22 mouse cellular contexts compared by ENCODE assay signal in the genomic region with DNA sequence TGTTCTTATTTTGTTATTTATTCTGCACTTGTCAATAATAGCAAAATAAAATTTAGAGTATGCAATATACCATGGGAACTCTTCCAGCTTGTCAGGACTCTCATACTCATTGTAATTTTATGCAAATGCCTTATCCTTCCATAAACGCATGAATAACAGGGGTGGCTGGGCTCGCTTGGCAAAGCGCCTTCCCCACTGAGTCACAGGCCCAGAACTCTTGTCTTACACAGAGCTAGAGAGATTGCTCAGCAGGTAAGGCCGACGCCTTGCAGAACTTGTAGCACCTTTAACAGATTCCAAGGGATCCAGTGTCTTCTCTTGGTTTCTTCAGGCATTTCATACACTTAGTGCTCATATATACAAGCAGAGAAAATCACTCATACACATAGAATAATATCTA. TPM values are rescaled to one million over a fixed set of nuclear protein-coding genes. Genes with fewer than 3 reads are reported as not detected.
DNase-seq lines count a peak whose midpoint lies in the region; ATAC-seq and TF ChIP-seq lines count a peak whose summit lies in the region.
"Had no signal": no experiment of that assay in that cellular context is flagged by ENCODE, and none has a peak within 500 bp of the region (broad histone marks: within the 10 kb centered on the region; RNA-seq: fewer than 3 reads in every experiment).

No protein-coding gene starts in this region.

- POLR2A ChIA-PET in Patski (lab: Charles Lee): no interaction called here

- no peaks in the 10 kb centered on the region for H3K9me3 ChIP-seq in heart, embryonic 10.5 days
- H3K9me3 ChIP-seq: embryonic facial prominence, embryonic 15.5 days; heart, embryonic 13.5 days; hindbrain, embryonic 12.5 days had no signal

- in situ Hi-C loops in Patski (cut with MboI; ENCODE audit: low pct_unique_long_range_greater_than_20kb): loop anchor here (5.0 kb wide), 1 partner anchor 52 kb away; a partner anchor contains a TSS

- H3K36me3 ChIP-seq in heart, embryonic 10.5 days: peaks cover 50% of the 10 kb centered on the region

- no peak overlapping the region for H3K27ac ChIP-seq in heart, embryonic 10.5 days
- H3K27ac ChIP-seq: embryonic facial prominence, embryonic 15.5 days; forebrain, embryonic 10.5 days; heart, embryonic 13.5 days; hindbrain, embryonic 12.5 days had no signal

- no peaks in the 10 kb centered on the region for H3K27me3 ChIP-seq in heart, embryonic 10.5 days (ENCODE audit: insufficient read depth, poor library complexity, severe bottlenecking)
- H3K27me3 ChIP-seq in Patski: no peaks in the 10 kb centered on the region
- H3K27me3 ChIP-seq: embryonic facial prominence, embryonic 15.5 days; heart, embryonic 13.5 days; hindbrain, embryonic 12.5 days had no signal

- DNase-seq in heart, adult 11 months: peak; percentile 65
- no peak for DNase-seq in heart, embryonic 10.5 days (ENCODE audit: low spot score)
- peak; percentile 37 to 51 for DNase-seq in right cerebral cortex, adult 2 months (ENCODE audit: low spot score in 2 of 2)
- no peak for DNase-seq in right cerebral cortex, postnatal 25 days
- no peak for DNase-seq in Patski (ENCODE audit: low read depth, low spot score)
- DNase-seq in thymus, postnatal 36 days: no peak
- DNase-seq: adrenal gland, postnatal 10 days; cerebellum, adult 11 months; cerebellum, adult 8-10 months; cerebellum, postnatal 14 days; embryo, embryonic 11 days; gastrocnemius, postnatal 14 days; heart, postnatal 36 days had no signal

- H3K4me1 ChIP-seq in heart, embryonic 10.5 days: no peaks in the 10 kb centered on the region
- H3K4me1 ChIP-seq: embryonic facial prominence, embryonic 15.5 days; forebrain, embryonic 10.5 days; hindbrain, embryonic 12.5 days had no signal

- CTCF ChIA-PET in Patski (lab: Charles Lee): interaction anchor here (1.2 to 2.0 kb wide), 5 partner anchors 9 to 44 kb away, joined by 3 to 6 read pairs (median 3); a partner anchor contains a TSS

- ATAC-seq in Patski: peak; percentile 44
- ATAC-seq: forebrain, embryonic 14.5 days; hindbrain, embryonic 16.5 days; inflammation-experienced regulatory T-cells, adult 6 months; intestine, postnatal 0 days had no signal

- WGBS in heart, embryonic 10.5 days: 89% methylated on average over 5 of the region's 5 CpGs

- no peak overlapping the region for H3K4me3 ChIP-seq in heart, embryonic 10.5 days
- H3K4me3 ChIP-seq: embryonic facial prominence, embryonic 15.5 days; erythroblast, embryonic 14.5 days; forebrain, embryonic 10.5 days; heart, embryonic 13.5 days; hindbrain, embryonic 12.5 days had no signal

- no peak for TF ChIP-seq CTCF in Patski (IDR thresholded peaks at IDR 0.05)

RNA-seq across cellular contexts. Expression of a gene that starts 9.2 kb away (rescaled TPM):
- polyA plus RNA-seq in heart, embryonic 10.5 days (2016; fragmentation: Nextera tagmentation; extraction: Ambion mirVana): 332 and 406 TPM in 2 replicates
- 273 TPM for polyA plus RNA-seq in Patski (2021)

RNA-seq across cellular contexts. Expression of a gene that starts 9.4 kb away (rescaled TPM):
- polyA plus RNA-seq in heart, embryonic 10.5 days (2016; fragmentation: Nextera tagmentation; extraction: Ambion mirVana): 14.8 and 16.7 TPM in 2 replicates
- 15.1 TPM for polyA plus RNA-seq in Patski (2021)

RNA-seq across cellular contexts. Expression of a gene that starts 41.4 kb away (rescaled TPM):
- polyA plus RNA-seq in heart, embryonic 10.5 days (2016; fragmentation: Nextera tagmentation; extraction: Ambion mirVana): 5.4 and 8.8 TPM in 2 replicates
- polyA plus RNA-seq in Patski (2021): 50.2 TPM
- polyA plus RNA-seq: erythroblast, embryonic 14.5 days had no signal

RNA-seq across cellular contexts. Expression of a gene that starts 51.3 kb away (rescaled TPM):
- 63.9 and 107 TPM in 2 replicates for polyA plus RNA-seq in heart, embryonic 10.5 days (2016; fragmentation: Nextera tagmentation; extraction: Ambion mirVana)
- polyA plus RNA-seq in Patski (2021): 124 TPM

Comparison
In these comparisons a context has a peak if more than half of its experiments do, and no peak if none do; other contexts are left out.
1. DNase-seq: peak in heart, adult 11 months (single experiment) and right cerebral cortex, adult 2 months (2 of 2); none in heart, embryonic 10.5 days (single experiment), right cerebral cortex, postnatal 25 days (single experiment), Patski (single experiment) and thymus, postnatal 36 days (0 of 2).